Mouse (Mus musculus): ENCODE data around the gene Ackr2. TPM values are rescaled to one million over a fixed set of nuclear protein-coding genes. Genes with fewer than 3 reads are reported as not detected.

Ackr2 gene
- polyA plus RNA-seq, 1 experiment from 2014 or later: 1.7 TPM

- Histone ChIP-seq H3K4me3 (no peak overlapping the region), H3K4me1 (peaks cover 16% of the 10 kb centered on the region), H3K9ac (no peak overlapping the region), H3K4me2 (no peak overlapping the region), H3K27ac (0 out of 2 replicates have a peak overlapping the region, but pooled peaks have one; percentile 25), H3K27me3 (no peaks in the 10 kb centered on the region), H3K36me3 (ENCODE audit: poor library complexity, severe bottlenecking) (no peaks in the 10 kb centered on the region), H3K9me3 (replicated peaks) (no peaks in the 10 kb centered on the region)
- no peak for ATAC-seq
- WGBS: 63% methylated on average over 4 of the region's 4 CpGs
These were observed 28.1 kb upstream of the Ackr2 start for GRCm38 (mm10) chr9:121869973-121870515.

DNA sequence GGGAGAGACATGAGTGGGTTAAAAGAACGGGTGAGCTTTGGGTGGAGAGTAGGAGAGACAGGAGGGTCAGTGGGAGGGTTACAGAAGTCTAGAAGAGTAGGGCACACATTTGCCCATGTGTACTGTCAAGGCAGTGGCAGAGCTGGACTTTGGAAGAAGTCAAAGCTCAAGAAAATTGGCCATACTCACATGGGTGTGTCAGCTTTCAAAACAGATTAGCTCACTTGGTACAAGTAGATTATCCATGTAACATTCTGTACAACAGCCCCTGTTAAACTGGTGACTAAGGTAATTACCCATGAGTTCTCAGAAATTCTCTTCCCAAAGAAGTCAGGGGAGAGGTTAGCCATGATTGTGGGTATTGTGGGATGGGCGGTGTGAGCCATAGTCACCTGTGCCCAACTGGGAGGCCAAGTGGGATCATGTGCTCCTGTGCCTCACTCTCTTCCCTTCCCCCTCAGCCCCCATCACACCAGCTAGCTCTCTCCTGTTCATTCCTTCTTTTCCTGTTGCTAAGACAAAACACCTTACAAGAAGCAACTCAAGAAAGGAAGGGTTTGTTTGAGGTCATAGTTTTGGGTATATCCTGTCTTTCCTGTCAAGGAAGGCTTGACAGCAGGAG, 26.0 kb upstream of the Ackr2 start:
- H3K4me2 ChIP-seq: no peak overlapping the region
- ATAC-seq: no peak
- peaks cover 10% of the 10 kb centered on the region for H3K4me1 ChIP-seq
- no peak overlapping the region for H3K4me3 ChIP-seq
- H3K9me3 ChIP-seq (replicated peaks): no peaks in the 10 kb centered on the region
- no peak overlapping the region for H3K27ac ChIP-seq
- no peaks in the 10 kb centered on the region for H3K36me3 ChIP-seq (ENCODE audit: poor library complexity, severe bottlenecking)
- 82% methylated on average over 2 of the region's 2 CpGs for WGBS
- no peak overlapping the region for H3K9ac ChIP-seq
- no peaks in the 10 kb centered on the region for H3K27me3 ChIP-seq

DNA sequence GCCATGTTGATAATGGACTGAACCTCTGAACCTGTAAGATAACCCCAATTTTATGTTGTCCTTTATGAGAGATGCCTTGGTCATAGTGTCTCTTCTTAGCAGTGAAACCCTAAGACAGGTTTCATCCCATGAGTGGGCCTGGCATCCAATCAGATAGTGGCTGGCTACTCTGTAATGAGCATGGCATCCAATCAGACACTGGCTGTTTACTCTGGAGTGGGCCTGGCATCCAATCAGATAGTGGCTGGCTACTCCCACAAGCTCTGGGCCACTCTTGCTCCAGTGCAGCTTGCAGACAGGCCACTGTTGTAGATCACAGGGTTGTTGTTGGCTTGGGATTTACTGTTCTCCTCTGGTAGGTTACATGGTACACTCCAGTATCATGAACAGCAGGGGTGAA, 24.6 kb upstream of the Ackr2 start:
- H3K9ac ChIP-seq: no peak overlapping the region
- no peak overlapping the region for H3K4me3 ChIP-seq
- H3K4me2 ChIP-seq: no peak overlapping the region
- peaks cover 10% of the 10 kb centered on the region for H3K4me1 ChIP-seq
- no peak overlapping the region for H3K27ac ChIP-seq
- H3K36me3 ChIP-seq (ENCODE audit: poor library complexity, severe bottlenecking): no peaks in the 10 kb centered on the region
- no peak for ATAC-seq
- H3K27me3 ChIP-seq: no peaks in the 10 kb centered on the region
- H3K9me3 ChIP-seq (replicated peaks): no peaks in the 10 kb centered on the region

- peak; percentile 30; the same call in 1 of the 2 replicates for ATAC-seq
- no peaks in the 10 kb centered on the region for H3K36me3 ChIP-seq (ENCODE audit: poor library complexity, severe bottlenecking)
- H3K9ac ChIP-seq: no peak overlapping the region
- H3K4me1 ChIP-seq: no peaks in the 10 kb centered on the region
- H3K27me3 ChIP-seq: no peaks in the 10 kb centered on the region
- no peaks in the 10 kb centered on the region for H3K9me3 ChIP-seq (replicated peaks)
- H3K4me2 ChIP-seq: no peak overlapping the region
- 14% methylated on average over 3 of the region's 3 CpGs for WGBS
- no peak overlapping the region for H3K27ac ChIP-seq
- no peak overlapping the region for H3K4me3 ChIP-seq
These were observed 21.0 kb upstream of the Ackr2 start for GRCm38 (mm10) chr9:121877052-121877740.

- Histone ChIP-seq H3K9me3 (replicated peaks) (no peaks in the 10 kb centered on the region), H3K9ac (no peak overlapping the region), H3K27me3 (no peaks in the 10 kb centered on the region), H3K4me2 (peak overlapping the region; percentile 24), H3K27ac (no peak overlapping the region), H3K36me3 (ENCODE audit: poor library complexity, severe bottlenecking) (no peaks in the 10 kb centered on the region), H3K4me3 (no peak overlapping the region), H3K4me1 (no peaks in the 10 kb centered on the region)
- ATAC-seq: no peak
- 28% methylated on average over 14 of the region's 14 CpGs for WGBS
These were observed 17.3 kb upstream of the Ackr2 start for GRCm38 (mm10) chr9:121880840-121881239.

GRCm38 (mm10) chr9:121881301-121881700, 16.9 kb upstream of the Ackr2 start:
- no peak overlapping the region for H3K4me3 ChIP-seq
- H3K4me2 ChIP-seq: no peak overlapping the region
- no peaks in the 10 kb centered on the region for H3K4me1 ChIP-seq
- H3K9ac ChIP-seq: no peak overlapping the region
- no peak for ATAC-seq
- H3K36me3 ChIP-seq (ENCODE audit: poor library complexity, severe bottlenecking): no peaks in the 10 kb centered on the region
- H3K9me3 ChIP-seq (replicated peaks): no peaks in the 10 kb centered on the region
- H3K27ac ChIP-seq: no peak overlapping the region
- H3K27me3 ChIP-seq: no peaks in the 10 kb centered on the region
- 85% methylated on average over 6 of the region's 6 CpGs for WGBS

DNA sequence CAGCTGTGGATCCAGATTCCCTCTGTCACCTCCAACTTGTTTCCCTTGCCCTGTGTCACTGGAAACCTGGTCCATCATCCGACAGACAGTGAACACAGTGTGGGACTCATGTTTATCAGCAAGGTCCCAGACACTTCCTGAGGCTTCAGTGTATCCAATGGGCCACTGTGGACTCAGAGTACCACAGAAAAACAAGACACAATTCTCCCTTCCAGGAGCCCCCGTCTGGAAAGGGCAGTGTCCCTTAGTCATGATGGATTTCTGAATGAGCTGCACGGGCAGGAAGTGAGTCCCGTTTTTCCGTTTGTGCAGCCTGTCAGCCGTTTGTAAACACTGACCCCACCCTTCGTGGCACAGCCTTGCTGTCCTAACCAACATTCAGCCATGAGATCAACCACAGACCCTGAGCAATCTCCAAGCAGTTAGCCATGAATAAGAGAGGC, 16.1 kb upstream of the Ackr2 start:
- 82% methylated on average over 7 of the region's 7 CpGs for WGBS

GRCm38 (mm10) chr9:121889927-121890440, 8.2 kb upstream of the Ackr2 start:
- no peak for ATAC-seq
- Histone ChIP-seq H3K4me2 (no peak overlapping the region), H3K9ac (no peak overlapping the region), H3K36me3 (ENCODE audit: poor library complexity, severe bottlenecking) (no peaks in the 10 kb centered on the region), H3K27ac (no peak overlapping the region), H3K4me1 (peaks cover 4% of the 10 kb centered on the region; the same call in 1 of the 2 replicates), H3K27me3 (no peaks in the 10 kb centered on the region), H3K4me3 (no peak overlapping the region), H3K9me3 (replicated peaks) (no peaks in the 10 kb centered on the region; the same call in 1 of the 2 replicates)
- WGBS: 82% methylated on average over 4 of the region's 4 CpGs

More for the DNA sequence above, 16.1 kb upstream of the Ackr2 start:
- no peaks in the 10 kb centered on the region for H3K4me1 ChIP-seq
- H3K4me3 ChIP-seq: no peak overlapping the region
- H3K27ac ChIP-seq: no peak overlapping the region
- no peak for ATAC-seq
- no peak overlapping the region for H3K9ac ChIP-seq
- H3K27me3 ChIP-seq: no peaks in the 10 kb centered on the region
- H3K36me3 ChIP-seq (ENCODE audit: poor library complexity, severe bottlenecking): no peaks in the 10 kb centered on the region
- H3K9me3 ChIP-seq (replicated peaks): no peaks in the 10 kb centered on the region
- no peak overlapping the region for H3K4me2 ChIP-seq

DNA sequence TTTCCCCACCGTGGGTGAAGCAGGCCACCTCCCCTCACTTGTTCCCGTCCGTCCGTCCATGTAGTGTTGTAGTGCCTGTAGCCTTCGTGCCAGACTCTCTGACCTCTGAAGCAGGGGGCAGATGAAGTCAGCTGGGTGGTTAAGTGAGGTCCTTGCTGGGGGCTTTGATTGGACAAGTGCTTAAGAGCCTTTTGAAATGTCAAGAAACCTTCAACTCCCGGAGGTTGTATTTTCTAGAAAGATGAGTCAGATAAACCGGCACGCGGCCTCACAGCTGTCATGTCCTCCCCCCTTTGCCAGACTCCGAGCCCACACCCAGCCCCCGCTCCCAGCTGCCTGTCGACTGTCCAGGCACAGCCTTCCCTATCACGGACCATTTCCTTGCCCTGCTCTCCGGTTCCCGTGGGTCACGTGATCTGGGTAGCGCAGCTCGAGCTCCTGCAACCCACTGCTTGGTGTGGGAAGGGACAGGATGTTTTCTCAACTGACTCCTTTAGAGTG, 7.7 kb upstream of the Ackr2 start:
- Histone ChIP-seq H3K4me3 (no peak overlapping the region), H3K9me3 (replicated peaks) (no peaks in the 10 kb centered on the region; the same call in 1 of the 2 replicates), H3K27ac (no peak overlapping the region), H3K36me3 (ENCODE audit: poor library complexity, severe bottlenecking) (no peaks in the 10 kb centered on the region), H3K9ac (no peak overlapping the region), H3K27me3 (no peaks in the 10 kb centered on the region), H3K4me1 (peaks cover 4% of the 10 kb centered on the region; the same call in 1 of the 2 replicates), H3K4me2 (no peak overlapping the region)
- 61% methylated on average over 18 of the region's 18 CpGs for WGBS
- ATAC-seq: no peak

DNA sequence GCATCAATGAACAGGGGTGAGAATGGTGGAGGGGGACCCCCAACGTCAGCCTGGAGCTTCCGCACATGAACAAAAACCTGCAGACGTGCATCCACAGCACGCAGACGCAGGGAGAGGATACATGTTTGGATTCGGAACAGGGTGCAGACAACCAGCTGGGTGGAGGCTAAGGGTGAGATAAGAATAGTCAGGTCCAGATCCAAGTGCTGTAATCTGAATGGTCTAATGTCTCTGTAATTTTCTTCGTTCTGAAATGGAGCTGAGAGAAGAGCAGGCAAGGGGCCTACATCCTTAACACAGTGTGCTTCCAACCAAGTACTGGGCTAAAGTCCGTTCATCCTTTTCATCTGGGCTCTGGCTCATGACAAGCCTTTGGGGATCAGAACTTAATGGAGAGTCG, 6.9 kb upstream of the Ackr2 start:
- Histone ChIP-seq H3K36me3 (ENCODE audit: poor library complexity, severe bottlenecking) (no peaks in the 10 kb centered on the region), H3K9ac (no peak overlapping the region), H3K27me3 (no peaks in the 10 kb centered on the region), H3K4me2 (no peak overlapping the region), H3K9me3 (replicated peaks) (no peaks in the 10 kb centered on the region; the same call in 1 of the 2 replicates), H3K4me1 (peaks cover 4% of the 10 kb centered on the region; the same call in 1 of the 2 replicates), H3K4me3 (no peak overlapping the region), H3K27ac (no peak overlapping the region)
- ATAC-seq: no peak
- 88% methylated on average over 9 of the region's 9 CpGs for WGBS

DNA sequence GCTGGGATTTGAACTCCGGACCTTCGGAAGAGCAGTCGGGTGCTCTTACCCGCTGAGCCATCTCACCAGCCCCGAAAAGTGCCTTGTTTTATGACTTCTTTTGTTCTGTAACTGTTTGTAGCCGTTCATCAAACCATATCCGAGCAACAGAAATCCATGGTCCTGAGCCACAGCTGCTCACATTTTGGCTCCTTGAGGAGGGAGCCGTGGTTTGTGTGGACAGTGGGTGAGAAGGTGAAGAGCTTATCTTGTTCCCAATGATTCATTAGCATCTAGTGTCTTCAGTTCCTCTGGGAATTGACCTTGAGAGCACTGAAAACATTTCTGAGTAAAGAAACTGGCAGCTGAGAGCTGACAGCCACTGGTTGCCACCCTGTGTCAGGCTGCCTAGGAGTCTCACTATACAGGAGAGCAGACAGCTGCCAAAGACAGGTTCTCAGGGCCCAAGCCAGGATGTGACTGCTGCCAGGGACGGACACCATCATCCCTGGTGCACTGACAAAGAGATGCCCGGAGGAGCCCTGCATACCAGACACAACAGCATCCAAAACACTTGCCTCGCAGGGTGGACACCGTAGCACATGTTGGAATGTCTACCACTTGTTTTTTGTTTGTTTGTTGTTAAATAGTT, 6.0 kb upstream of the Ackr2 start:
- no peak overlapping the region for H3K4me3 ChIP-seq
- no peaks in the 10 kb centered on the region for H3K36me3 ChIP-seq (ENCODE audit: poor library complexity, severe bottlenecking)
- H3K4me2 ChIP-seq: no peak overlapping the region
- H3K27me3 ChIP-seq: no peaks in the 10 kb centered on the region
- no peak for ATAC-seq
- H3K9me3 ChIP-seq (replicated peaks): no peaks in the 10 kb centered on the region; the same call in 1 of the 2 replicates
- H3K27ac ChIP-seq: no peak overlapping the region
- H3K9ac ChIP-seq: no peak overlapping the region
- 90% methylated on average over 12 of the region's 12 CpGs for WGBS
- peaks cover 4% of the 10 kb centered on the region; the same call in 1 of the 2 replicates for H3K4me1 ChIP-seq

- H3K9ac ChIP-seq: no peak overlapping the region
- no peaks in the 10 kb centered on the region for H3K27me3 ChIP-seq
- WGBS: 79% methylated on average over 7 of the region's 7 CpGs
- H3K9me3 ChIP-seq (replicated peaks): no peaks in the 10 kb centered on the region
- H3K27ac ChIP-seq: no peak overlapping the region
- ATAC-seq: no peak
- no peaks in the 10 kb centered on the region for H3K36me3 ChIP-seq (ENCODE audit: poor library complexity, severe bottlenecking)
- H3K4me2 ChIP-seq: no peak overlapping the region
- peaks cover 4% of the 10 kb centered on the region; the same call in 1 of the 2 replicates for H3K4me1 ChIP-seq
- no peak overlapping the region for H3K4me3 ChIP-seq
These were observed 3.7 kb upstream of the Ackr2 start for GRCm38 (mm10) chr9:121894447-121894846.

All from forebrain, embryonic 13.5 days (tissue).